Mouse (Mus musculus) forebrain, embryonic 10.5 days (tissue): ENCODE results near the gene Abcb1a. TPM values are rescaled to one million over a fixed set of nuclear protein-coding genes. Genes with fewer than 3 reads are reported as not detected.
"Not testable (repeated sequence)": the region's sequence is repeated elsewhere in the genome, so short reads cannot be mapped to it uniquely, and the experiment has no call there.

Experiments used
- DNase-seq: peaks from one replicate; pipeline ENCODE4 v3.0.0-alpha.2; 2017; ENCODE audit warnings: low spot score; ENCODE audit errors: extremely low spot score
- H3K27ac ChIP-seq: fragments of 300-500 bp; sonication (generic); 2 replicates; pipeline ENCODE4 v1.5.1; 2016; ENCODE audit warnings: mild to moderate bottlenecking
- H3K27me3 ChIP-seq: fragments of 300-500 bp; sonication (generic); 2 replicates; pipeline ENCODE4 v1.6.1; 2016; ENCODE audit warnings: mild to moderate bottlenecking; ENCODE audit not compliant: poor library complexity, severe bottlenecking
- H3K36me3 ChIP-seq: fragments of 300-500 bp; sonication (generic); replicated peaks from 2 replicates; pipeline ENCODE4 v1.6.1; 2016; ENCODE audit warnings: mild to moderate bottlenecking, moderate library complexity
- H3K4me1 ChIP-seq: fragments of 300-500 bp; sonication (generic); 2 replicates; pipeline ENCODE4 v1.6.1; 2016
- H3K4me3 ChIP-seq: fragments of 300-500 bp; sonication (generic); 2 replicates; pipeline ENCODE4 v1.5.1; 2016; ENCODE audit warnings: mild to moderate bottlenecking, moderate library complexity
- H3K9me3 ChIP-seq: fragments of 300-500 bp; sonication (generic); 2 replicates; pipeline ENCODE4 v1.6.1; 2016; ENCODE audit warnings: mild to moderate bottlenecking, moderate library complexity
- WGBS: fragments of 180-500 bp; shearing (Covaris S2); methylation state at CpG from one replicate; pipeline ENCODE4 v1.1.7; 2016; 5-methylcytosine and 5-hydroxymethylcytosine counted together
- polyA plus RNA-seq: library from polyadenylated mRNA; unstranded; fragments of >200 nt; fragmentation: Nextera tagmentation; extraction: Ambion mirVana; gene quantifications from 2 replicates; pipeline ENCODE4 v1.2.1, GENCODE M21; 2016

Gene Abcb1a
- polyA plus RNA-seq, 1 experiment from 2014 or later = 0.35 TPM

- WGBS = 95% methylated on average over 6 of the region's 6 CpGs
- H3K4me3 ChIP-seq = no peak overlapping the region
- DNase-seq = no peak
Observed at GRCm38 (mm10) chr5:8675262-8675951, 15.5 kb downstream of the Abcb1a start.

GRCm38 (mm10) chr5:8675952-8676262, 16.0 kb downstream of the Abcb1a start:
- H3K9me3 ChIP-seq = no peaks in the 10 kb centered on the region

More at GRCm38 (mm10) chr5:8675262-8675951, 15.5 kb downstream of the Abcb1a start:
- no peak overlapping the region for H3K27ac ChIP-seq
- H3K4me1 ChIP-seq = no peaks in the 10 kb centered on the region
- no peaks in the 10 kb centered on the region for H3K27me3 ChIP-seq
- H3K9me3 ChIP-seq = no peaks in the 10 kb centered on the region
- H3K36me3 ChIP-seq = no peaks in the 10 kb centered on the region

GRCm38 (mm10) chr5:8681166-8681565, 21.3 kb downstream of the Abcb1a start:
- WGBS = 64% methylated on average over 3 of the region's 3 CpGs
- Histone ChIP-seq H3K9me3 (no peaks in the 10 kb centered on the region), H3K27me3 (no peaks in the 10 kb centered on the region), H3K27ac (no peak overlapping the region), H3K4me1 (no peaks in the 10 kb centered on the region), H3K4me3 (no peak overlapping the region), H3K36me3 (no peaks in the 10 kb centered on the region)
- DNase-seq = no peak

More at GRCm38 (mm10) chr5:8675952-8676262, 16.0 kb downstream of the Abcb1a start:
- Histone ChIP-seq H3K4me3 (no peak overlapping the region), H3K27me3 (no peaks in the 10 kb centered on the region), H3K27ac (no peak overlapping the region), H3K4me1 (no peaks in the 10 kb centered on the region), H3K36me3 (no peaks in the 10 kb centered on the region)
- 95% methylated on average over 1 of the region's 1 CpGs for WGBS
- no peak for DNase-seq

DNA sequence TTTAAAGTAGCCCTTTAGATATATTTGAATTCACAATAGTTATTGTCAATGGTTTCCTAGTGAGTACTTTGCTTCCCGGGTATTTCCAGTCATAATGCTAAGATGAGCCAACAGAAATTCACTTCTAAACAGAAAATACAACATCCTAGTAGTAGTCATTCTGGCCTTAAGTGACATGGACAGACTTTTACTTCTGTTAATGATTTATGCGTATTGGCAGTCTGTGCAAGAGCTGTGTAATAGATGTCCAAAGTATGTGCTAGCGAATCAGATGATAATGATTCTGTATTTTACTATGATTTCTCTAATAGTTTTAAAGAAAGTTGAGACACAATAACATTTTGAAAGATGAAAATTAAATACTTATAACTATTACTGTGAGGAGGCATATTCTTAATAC, 23.8 kb downstream of the Abcb1a start:
- Histone ChIP-seq H3K4me1 (no peaks in the 10 kb centered on the region), H3K27me3 (no peaks in the 10 kb centered on the region), H3K9me3 (no peaks in the 10 kb centered on the region), H3K27ac (no peak overlapping the region), H3K36me3 (no peaks in the 10 kb centered on the region), H3K4me3 (no peak overlapping the region)
- WGBS = 96% methylated on average over 3 of the region's 3 CpGs
- no peak for DNase-seq

GRCm38 (mm10) chr5:8686071-8686470, 26.2 kb downstream of the Abcb1a start:
- Histone ChIP-seq H3K4me3 (no peak overlapping the region), H3K9me3 (no peaks in the 10 kb centered on the region), H3K27ac (no peak overlapping the region), H3K4me1 (no peaks in the 10 kb centered on the region), H3K36me3 (no peaks in the 10 kb centered on the region), H3K27me3 (no peaks in the 10 kb centered on the region)
- DNase-seq = no peak
- 88% methylated on average over 2 of the region's 2 CpGs for WGBS

- no peak for DNase-seq
- no peaks in the 10 kb centered on the region for H3K4me1 ChIP-seq
- H3K27me3 ChIP-seq = no peaks in the 10 kb centered on the region
- 91% methylated on average over 5 of the region's 5 CpGs for WGBS
- H3K27ac ChIP-seq = no peak overlapping the region
- no peaks in the 10 kb centered on the region for H3K36me3 ChIP-seq
- H3K4me3 ChIP-seq = no peak overlapping the region
- no peaks in the 10 kb centered on the region for H3K9me3 ChIP-seq
Observed at GRCm38 (mm10) chr5:8687550-8687949, 27.7 kb downstream of the Abcb1a start.

- Histone ChIP-seq H3K27me3 (no peaks in the 10 kb centered on the region), H3K27ac (no peak overlapping the region), H3K9me3 (no peaks in the 10 kb centered on the region), H3K4me3 (no peak overlapping the region), H3K36me3 (no peaks in the 10 kb centered on the region), H3K4me1 (no peaks in the 10 kb centered on the region)
- no peak for DNase-seq
Observed at GRCm38 (mm10) chr5:8716061-8716460, 56.2 kb downstream of the Abcb1a start.

GRCm38 (mm10) chr5:8719556-8719955, 59.7 kb downstream of the Abcb1a start:
- WGBS = 89% methylated on average over 1 of the region's 1 CpGs
- no peaks in the 10 kb centered on the region for H3K9me3 ChIP-seq

DNA sequence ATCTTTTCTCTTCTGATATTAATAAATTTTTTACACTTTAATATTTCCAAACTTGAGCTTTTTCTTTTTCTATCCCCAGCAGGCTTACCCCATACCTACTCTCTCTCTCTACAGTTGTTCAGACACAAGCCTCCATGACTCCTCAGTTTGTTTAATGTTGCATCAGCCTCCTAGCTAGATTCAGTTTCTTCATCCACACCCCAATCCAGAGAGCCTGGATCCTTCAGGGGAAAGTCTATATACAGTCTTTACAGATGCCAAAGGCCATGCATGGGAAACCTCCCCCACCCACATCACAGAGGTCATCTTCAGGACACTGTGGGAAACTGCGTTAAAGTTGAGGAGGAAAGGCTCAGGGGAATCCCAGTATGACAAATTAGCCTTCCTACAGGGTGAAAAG, 62.3 kb downstream of the Abcb1a start:
- no peak for DNase-seq
- no peak overlapping the region for H3K27ac ChIP-seq
- no peaks in the 10 kb centered on the region for H3K36me3 ChIP-seq
- no peaks in the 10 kb centered on the region for H3K27me3 ChIP-seq
- H3K4me3 ChIP-seq = no peak overlapping the region
- 60% methylated on average over 1 of the region's 1 CpGs for WGBS
- no peaks in the 10 kb centered on the region for H3K9me3 ChIP-seq
- H3K4me1 ChIP-seq = no peaks in the 10 kb centered on the region

More at GRCm38 (mm10) chr5:8719556-8719955, 59.7 kb downstream of the Abcb1a start:
- Histone ChIP-seq H3K27me3 (no peaks in the 10 kb centered on the region), H3K4me3 (no peak overlapping the region), H3K27ac (no peak overlapping the region), H3K36me3 (no peaks in the 10 kb centered on the region), H3K4me1 (no peaks in the 10 kb centered on the region)
- no peak for DNase-seq

GRCm38 (mm10) chr5:8722867-8723266, 63.0 kb downstream of the Abcb1a start:
- H3K4me1 ChIP-seq = 0 out of 2 replicates have a peak, but pooled peaks cover 2% of the 10 kb centered on the region
- no peak overlapping the region for H3K27ac ChIP-seq
- no peak for DNase-seq
- no peaks in the 10 kb centered on the region for H3K27me3 ChIP-seq
- whole genome bisulfite sequencing = 88% methylated on average over 5 of the region's 5 CpGs
- no peaks in the 10 kb centered on the region for H3K9me3 ChIP-seq
- H3K36me3 ChIP-seq = no peaks in the 10 kb centered on the region
- H3K4me3 ChIP-seq = no peak overlapping the region

DNA sequence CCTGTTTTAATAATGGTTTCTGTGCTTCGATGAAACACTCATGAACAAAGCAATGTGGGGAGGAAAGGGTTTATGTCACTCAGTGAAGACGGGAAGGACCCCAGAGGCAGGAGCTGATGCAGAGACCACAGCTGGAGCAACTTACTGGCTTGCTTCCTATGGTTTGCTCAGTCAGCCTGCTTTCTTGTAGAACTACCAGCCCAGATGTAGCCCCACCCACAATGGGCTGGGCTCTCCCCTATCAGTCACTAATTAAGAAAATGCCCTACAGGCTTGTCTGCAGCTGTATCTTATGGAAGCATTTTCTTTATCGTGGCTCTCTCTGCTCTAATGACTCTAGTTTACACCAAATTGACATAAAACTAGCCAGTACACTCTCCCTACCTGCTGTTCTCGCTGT, 67.9 kb downstream of the Abcb1a start:
- no peak for DNase-seq
- Histone ChIP-seq H3K27me3 (no peaks in the 10 kb centered on the region), H3K4me3 (no peak overlapping the region), H3K4me1 (peaks cover 6% of the 10 kb centered on the region; the same call in 1 of the 2 replicates), H3K36me3 (no peaks in the 10 kb centered on the region), H3K27ac (no peak overlapping the region), H3K9me3 (no peaks in the 10 kb centered on the region)
- WGBS = 57% methylated on average over 4 of the region's 4 CpGs

- Histone ChIP-seq H3K4me3 (no peak overlapping the region), H3K27ac (no peak overlapping the region), H3K4me1 (peaks cover 6% of the 10 kb centered on the region; the same call in 1 of the 2 replicates), H3K9me3 (no peaks in the 10 kb centered on the region), H3K27me3 (no peaks in the 10 kb centered on the region), H3K36me3 (no peaks in the 10 kb centered on the region)
- DNase-seq = no peak
Observed at GRCm38 (mm10) chr5:8732639-8733038, 72.8 kb downstream of the Abcb1a start.

DNA sequence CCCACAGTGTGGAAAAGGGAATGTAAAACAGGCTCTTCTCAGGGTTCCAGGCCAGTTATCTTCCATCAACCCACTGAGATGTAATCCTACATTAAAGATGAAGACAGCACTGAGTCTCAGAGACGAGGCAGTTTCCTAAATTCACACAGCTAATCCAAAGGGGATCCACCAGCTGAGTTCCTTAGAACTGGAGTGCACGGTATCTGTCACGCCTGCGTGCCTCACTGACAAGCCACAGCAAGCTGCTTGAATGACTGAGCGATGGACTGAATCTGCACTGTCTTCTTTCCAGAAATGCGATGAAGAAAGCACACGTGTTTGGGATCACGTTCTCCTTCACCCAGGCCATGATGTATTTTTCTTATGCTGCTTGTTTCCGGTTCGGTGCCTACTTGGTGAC, 73.4 kb downstream of the Abcb1a start:
- not testable (repeated sequence) for H3K27me3 ChIP-seq, DNase-seq, H3K9me3 ChIP-seq, H3K4me3 ChIP-seq, H3K36me3 ChIP-seq, H3K4me1 ChIP-seq, H3K27ac ChIP-seq
- 79% methylated on average over 10 of the region's 10 CpGs for WGBS

GRCm38 (mm10) chr5:8736389-8736788, 76.5 kb downstream of the Abcb1a start:
- Histone ChIP-seq H3K27me3 (no peaks in the 10 kb centered on the region), H3K9me3 (no peaks in the 10 kb centered on the region), H3K4me3 (no peak overlapping the region), H3K4me1 (no peaks in the 10 kb centered on the region), H3K36me3 (no peaks in the 10 kb centered on the region), H3K27ac (no peak overlapping the region)
- WGBS = 82% methylated on average over 4 of the region's 4 CpGs
- DNase-seq = no peak
